Mouse (Mus musculus): ENCODE data around the gene BC030867. TPM values are rescaled to one million over a fixed set of nuclear protein-coding genes. Genes with fewer than 3 reads are reported as not detected.

Gene BC030867
- polyA plus RNA-seq (2014; fragmentation: Illumina TruSeq; extraction: RNeasy Lipid Tissue Mini Kit (QIAGEN cat#74804)) = not detected

GRCm38 (mm10) chr11:102248630-102249230 is at the start of gene BC030867:
Gene BC030867 (plus strand): TSS chr11:102248882.

GRCm38 (mm10) chr11:102230006-102230741 is 18.5 kb upstream of the BC030867 start, which contains the start of gene Hdac5:
Gene Hdac5 (minus strand): TSS chr11:102230166.

GRCm38 (mm10) chr11:102268520-102269244 is 20.0 kb downstream of the BC030867 start, which contains the start of gene Asb16:
Gene Asb16 (plus strand): TSS chr11:102268743.

GRCm38 (mm10) chr11:102284501-102285094 is 35.9 kb downstream of the BC030867 start, which contains the start of gene Tmub2:
Gene Tmub2 (plus strand): TSS chr11:102284931.

GRCm38 (mm10) chr11:102296491-102297472 is 48.1 kb downstream of the BC030867 start, which contains the start of gene Atxn7l3:
Gene Atxn7l3 (minus strand): TSS chr11:102296631.

Other genes starting within 250 kb of the BC030867 start
- 1.6 TPM for gene Mpp3, start 220.4 kb upstream of the BC030867 start, polyA plus RNA-seq (2014; fragmentation: Illumina TruSeq; extraction: RNeasy Lipid Tissue Mini Kit (QIAGEN cat#74804))
- 5.4 TPM for gene Cd300lg, start 207.4 kb upstream of the BC030867 start, polyA plus RNA-seq (2014; fragmentation: Illumina TruSeq; extraction: RNeasy Lipid Tissue Mini Kit (QIAGEN cat#74804))
- gene Mpp2, start 160.4 kb upstream of the BC030867 start, polyA plus RNA-seq (2014; fragmentation: Illumina TruSeq; extraction: RNeasy Lipid Tissue Mini Kit (QIAGEN cat#74804)) = 0.63 TPM
- not detected for gene Ppy, start 147.6 kb upstream of the BC030867 start, polyA plus RNA-seq (2014; fragmentation: Illumina TruSeq; extraction: RNeasy Lipid Tissue Mini Kit (QIAGEN cat#74804))
- not detected for gene Pyy, start 141.1 kb upstream of the BC030867 start, polyA plus RNA-seq (2014; fragmentation: Illumina TruSeq; extraction: RNeasy Lipid Tissue Mini Kit (QIAGEN cat#74804))
- not detected for gene Nags, start 103.4 kb upstream of the BC030867 start, polyA plus RNA-seq (2014; fragmentation: Illumina TruSeq; extraction: RNeasy Lipid Tissue Mini Kit (QIAGEN cat#74804))
- gene Tmem101, start 92.5 kb upstream of the BC030867 start, polyA plus RNA-seq (2014; fragmentation: Illumina TruSeq; extraction: RNeasy Lipid Tissue Mini Kit (QIAGEN cat#74804)) = 6.0 TPM
- gene Lsm12, start 63.6 kb upstream of the BC030867 start, polyA plus RNA-seq (2014; fragmentation: Illumina TruSeq; extraction: RNeasy Lipid Tissue Mini Kit (QIAGEN cat#74804)) = 73.6 TPM
- gene G6pc3, start 59.3 kb upstream of the BC030867 start, polyA plus RNA-seq (2014; fragmentation: Illumina TruSeq; extraction: RNeasy Lipid Tissue Mini Kit (QIAGEN cat#74804)) = 0.71 TPM
- 1.00 TPM for gene Hdac5, start 18.7 kb upstream of the BC030867 start, polyA plus RNA-seq (2014; fragmentation: Illumina TruSeq; extraction: RNeasy Lipid Tissue Mini Kit (QIAGEN cat#74804))
- not detected for gene Asb16, start 19.9 kb downstream of the BC030867 start, polyA plus RNA-seq (2014; fragmentation: Illumina TruSeq; extraction: RNeasy Lipid Tissue Mini Kit (QIAGEN cat#74804))
- gene Tmub2, start 36.0 kb downstream of the BC030867 start, polyA plus RNA-seq (2014; fragmentation: Illumina TruSeq; extraction: RNeasy Lipid Tissue Mini Kit (QIAGEN cat#74804)) = 3.6 TPM
- 8.8 TPM for gene Atxn7l3, start 47.7 kb downstream of the BC030867 start, polyA plus RNA-seq (2014; fragmentation: Illumina TruSeq; extraction: RNeasy Lipid Tissue Mini Kit (QIAGEN cat#74804))
- gene Ubtf, start 70.9 kb downstream of the BC030867 start, polyA plus RNA-seq (2014; fragmentation: Illumina TruSeq; extraction: RNeasy Lipid Tissue Mini Kit (QIAGEN cat#74804)) = 54.4 TPM
- not detected for gene Slc4a1, start 117.3 kb downstream of the BC030867 start, polyA plus RNA-seq (2014; fragmentation: Illumina TruSeq; extraction: RNeasy Lipid Tissue Mini Kit (QIAGEN cat#74804))
- gene Rundc3a, start 144.5 kb downstream of the BC030867 start, polyA plus RNA-seq (2014; fragmentation: Illumina TruSeq; extraction: RNeasy Lipid Tissue Mini Kit (QIAGEN cat#74804)) = not detected
- 2.3 TPM for gene Slc25a39, start 159.1 kb downstream of the BC030867 start, polyA plus RNA-seq (2014; fragmentation: Illumina TruSeq; extraction: RNeasy Lipid Tissue Mini Kit (QIAGEN cat#74804))
- 10.5 TPM for gene Grn, start 181.4 kb downstream of the BC030867 start, polyA plus RNA-seq (2014; fragmentation: Illumina TruSeq; extraction: RNeasy Lipid Tissue Mini Kit (QIAGEN cat#74804))
- not detected for gene Fam171a2, start 198.8 kb downstream of the BC030867 start, polyA plus RNA-seq (2014; fragmentation: Illumina TruSeq; extraction: RNeasy Lipid Tissue Mini Kit (QIAGEN cat#74804))
- not detected for gene Itga2b, start 221.2 kb downstream of the BC030867 start, polyA plus RNA-seq (2014; fragmentation: Illumina TruSeq; extraction: RNeasy Lipid Tissue Mini Kit (QIAGEN cat#74804))

Data from ovary, adult 10 weeks (tissue).